ENCODE assay signal across 8 mouse cellular contexts in genomic region chr6:50354688-50355660, GRCm38 (mm10).
A peak's percentile ranks its signal among the peaks of the same experiment; 100 is the strongest.
DNase-seq lines count a peak whose midpoint lies in the region; ATAC-seq lines count a peak whose summit lies in the region.

No protein-coding gene starts in this region.

- no peak overlapping the region for H3K9ac ChIP-seq in liver, embryonic 16.5 days (ENCODE audit: low read depth, low read length)

- no peaks in the 10 kb centered on the region for H3K36me3 ChIP-seq in liver, embryonic 16.5 days (ENCODE audit: control insufficient read depth, insufficient read depth)

- peak; percentile 70 to 88 for DNase-seq in adrenal gland, adult (ENCODE audit: inconsistent age in 2 of 2, low spot score in 1 of 2)
- no peak for DNase-seq in adrenal gland, postnatal 4 days (ENCODE audit: low spot score in 2 of 2)
- peak; percentile 25 for DNase-seq in embryo, embryonic 11 days
- DNase-seq in heart, postnatal 14 days, result peak; percentile 33 to 38
- DNase-seq in layer of hippocampus, postnatal 25 days (ENCODE audit: extremely low spot score in 1 of 2, low spot score in 1 of 2), result no peak
- DNase-seq in left cerebral cortex, adult 8-10 months (ENCODE audit: low spot score in 2 of 2), result no peak

- H3K4me3 ChIP-seq in liver, embryonic 16.5 days (ENCODE audit: low read depth, low read length), result no peak overlapping the region

- intact Hi-C loops in heart, postnatal 14 days (cut with DNase I), result loop anchor here (2.0 to 5.0 kb wide), 2 partner anchors 38 to 102 kb away; partner anchors contain the start of gene Osbpl3

- no peaks in the 10 kb centered on the region for H3K4me1 ChIP-seq in liver, embryonic 16.5 days (ENCODE audit: control insufficient read depth, low read depth, low read length)

- ATAC-seq in liver, embryonic 16.5 days (ENCODE audit: low read depth), result peak; percentile 41; the same call in 1 of the 2 replicates
- no peak for ATAC-seq in monocyte, adult 5-6 weeks (replicated peaks; ENCODE audit: insufficient number of reproducible peaks, low FRiP score, low TSS enrichment, poor library complexity, severe bottlenecking)

- no peaks in the 10 kb centered on the region for H3K9me3 ChIP-seq in liver, embryonic 16.5 days (replicated peaks; ENCODE audit: control insufficient read depth, low read length)

- 40% methylated on average over 20 of the region's 20 CpGs for WGBS in liver, embryonic 16.5 days (ENCODE audit: insufficient replicate concordance)

- H3K27ac ChIP-seq in liver, embryonic 16.5 days (ENCODE audit: low read length), result no peak overlapping the region

- no peaks in the 10 kb centered on the region for H3K27me3 ChIP-seq in liver, embryonic 16.5 days (ENCODE audit: control insufficient read depth, insufficient read depth, low read depth, low read length)

- H3K4me2 ChIP-seq in liver, embryonic 16.5 days (ENCODE audit: low read depth, low read length), result no peak overlapping the region

Comparison
In these comparisons a context has a peak if more than half of its experiments do, and no peak if none do; other contexts are left out.
1. DNase-seq: peak in adrenal gland, adult (2 of 2), embryo, embryonic 11 days (single experiment) and heart, postnatal 14 days (2 of 2); none in adrenal gland, postnatal 4 days (0 of 2), layer of hippocampus, postnatal 25 days (0 of 2) and left cerebral cortex, adult 8-10 months (0 of 2).